Mouse (Mus musculus) midbrain, postnatal 0 days (tissue): Measurements from ENCODE around the gene Kcnk3. TPM values are rescaled to one million over a fixed set of nuclear protein-coding genes. Genes with fewer than 3 reads are reported as not detected.

Experiments
- ATAC-seq: fragments of 200-750 bp; cut with Nextera tagmentation; 2 replicates; pipeline ENCODE4 v1.8.0; 2017; ENCODE audit warnings: moderate number of reproducible peaks, mild to moderate bottlenecking, moderate TSS enrichment, moderate library complexity; ENCODE audit not compliant: low FRiP score
- DNase-seq: peaks from one replicate; pipeline ENCODE4 v3.0.0-alpha.2; 2015; ENCODE audit warnings: low spot score
- H3K27ac ChIP-seq: fragments of 300-500 bp; sonication (generic); 2 replicates; pipeline ENCODE4 v1.5.1; 2014; ENCODE audit warnings: low read depth, mild to moderate bottlenecking, low read length, mixed read lengths
- H3K27me3 ChIP-seq: fragments of 300-500 bp; sonication (generic); 2 replicates; pipeline ENCODE4 v1.6.1; 2014; ENCODE audit warnings: low read length, control low read depth, mixed read lengths; ENCODE audit not compliant: insufficient read depth
- H3K36me3 ChIP-seq: fragments of 300-500 bp; sonication (generic); 2 replicates; pipeline ENCODE4 v1.6.1; 2014; ENCODE audit warnings: low read length, control low read depth, mixed read lengths; ENCODE audit not compliant: insufficient read depth
- H3K4me1 ChIP-seq: fragments of 300-500 bp; sonication (generic); 2 replicates; pipeline ENCODE4 v1.6.1; 2014; ENCODE audit warnings: mild to moderate bottlenecking, control low read depth, antibody characterized with exemption, low read length, mixed read lengths; ENCODE audit not compliant: insufficient read depth
- H3K4me2 ChIP-seq: fragments of 300-500 bp; sonication (generic); 2 replicates; pipeline ENCODE4 v1.6.1; 2014; ENCODE audit warnings: low read depth, mild to moderate bottlenecking, low read length, mixed read lengths; ENCODE audit not compliant: poor library complexity, severe bottlenecking
- H3K4me3 ChIP-seq: fragments of 300-500 bp; sonication (generic); 2 replicates; pipeline ENCODE4 v1.5.1; 2014; ENCODE audit warnings: low read depth, mild to moderate bottlenecking, low read length, moderate library complexity
- H3K9ac ChIP-seq: fragments of 300-500 bp; sonication (generic); replicated peaks from 2 replicates; pipeline ENCODE4 v1.6.1; 2014; ENCODE audit warnings: mild to moderate bottlenecking, low read length, moderate library complexity, mixed read lengths; ENCODE audit not compliant: poor library complexity, severe bottlenecking
- H3K9me3 ChIP-seq: fragments of 300-500 bp; sonication (generic); 2 replicates; pipeline ENCODE4 v1.6.1; 2016; ENCODE audit warnings: low read length, control low read depth
- CTCF ChIP-seq: IDR thresholded peaks from 2 replicates; pipeline ENCODE4 v1.5.1; 2016; ENCODE audit warnings: antibody characterized with exemption, mild to moderate bottlenecking
- WGBS: fragments of 180-500 bp; shearing (Covaris S2); extraction: QIAGEN DNeasy Blood & Tissue Kit; methylation state at CpG from one replicate; pipeline ENCODE4 v1.1.7; 2014; 5-methylcytosine and 5-hydroxymethylcytosine counted together
- polyA plus RNA-seq: library from polyadenylated mRNA; unstranded; fragments of >200 nt; fragmentation: Nextera tagmentation; extraction: Ambion mirVana; gene quantifications from 2 replicates; pipeline ENCODE4 v1.2.1, GENCODE M21; 2015
- total RNA-seq: library from RNA; depleted of rRNA; stranded (reverse); fragments of >200 nt; gene quantifications from 2 replicates; pipeline ENCODE4 v1.2.3, GENCODE M21; 2014

Kcnk3 gene
- total and polyA plus RNA-seq, 2 experiments from 2014 or later = 12.2 to 21.8 TPM

DNA sequence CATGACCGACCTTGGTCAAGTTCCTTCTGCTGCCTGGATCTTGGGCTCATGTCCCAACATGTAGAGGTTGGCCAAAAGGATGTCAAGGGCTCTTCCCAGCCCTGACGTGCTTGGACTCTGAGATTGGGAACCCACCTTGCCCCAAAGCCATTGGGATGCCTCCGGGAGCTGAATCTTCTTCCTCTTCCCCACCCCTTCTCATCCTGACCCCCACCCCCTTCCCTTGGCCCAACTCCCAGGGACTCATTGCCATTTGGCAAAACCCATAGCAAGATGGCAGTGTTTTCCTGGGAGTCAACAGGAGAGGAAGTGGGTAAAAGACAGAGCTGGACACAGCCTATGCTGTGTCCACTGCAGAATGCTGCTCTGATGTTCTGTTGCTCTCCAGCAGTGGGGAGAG is 1.6 kb downstream of the Kcnk3 start:
- 79% methylated on average over 3 of the region's 3 CpGs for WGBS
- no peaks in the 10 kb centered on the region for H3K36me3 ChIP-seq
- H3K27me3 ChIP-seq = no peaks in the 10 kb centered on the region
- no peak for TF ChIP-seq CTCF
- peak overlapping the region; percentile 97 for H3K4me2 ChIP-seq
- DNase-seq = no peak
- no peaks in the 10 kb centered on the region for H3K9me3 ChIP-seq
- H3K27ac ChIP-seq = no peak overlapping the region
- peak overlapping the region; percentile 79; the same call in 1 of the 2 replicates for H3K4me3 ChIP-seq
- peaks cover 9% of the 10 kb centered on the region for H3K4me1 ChIP-seq
- H3K9ac ChIP-seq = peak overlapping the region; percentile 85; the same call in 1 of the 2 replicates
- no peak for ATAC-seq

DNA sequence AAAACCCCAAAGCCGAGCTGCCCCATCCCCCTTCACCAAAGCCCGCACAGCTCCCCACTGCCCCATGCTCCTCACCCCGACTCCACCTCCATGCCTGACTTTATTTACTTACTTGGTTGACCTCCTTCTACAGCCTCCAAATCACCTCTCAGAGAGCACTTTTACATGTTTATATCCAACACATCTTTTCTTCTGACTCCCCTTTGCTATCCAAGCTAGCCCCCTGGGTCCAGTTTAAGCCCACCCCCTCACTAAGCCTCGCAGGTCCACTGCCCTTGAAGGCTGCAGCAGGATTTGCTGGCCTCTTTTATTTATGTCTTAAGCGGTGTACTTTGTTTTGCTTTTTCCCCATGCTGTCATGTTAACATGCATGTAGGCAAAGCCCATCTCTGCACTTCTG is 2.3 kb downstream of the Kcnk3 start:
- peaks cover 9% of the 10 kb centered on the region for H3K4me1 ChIP-seq
- 68% methylated on average over 5 of the region's 5 CpGs for WGBS

DNA sequence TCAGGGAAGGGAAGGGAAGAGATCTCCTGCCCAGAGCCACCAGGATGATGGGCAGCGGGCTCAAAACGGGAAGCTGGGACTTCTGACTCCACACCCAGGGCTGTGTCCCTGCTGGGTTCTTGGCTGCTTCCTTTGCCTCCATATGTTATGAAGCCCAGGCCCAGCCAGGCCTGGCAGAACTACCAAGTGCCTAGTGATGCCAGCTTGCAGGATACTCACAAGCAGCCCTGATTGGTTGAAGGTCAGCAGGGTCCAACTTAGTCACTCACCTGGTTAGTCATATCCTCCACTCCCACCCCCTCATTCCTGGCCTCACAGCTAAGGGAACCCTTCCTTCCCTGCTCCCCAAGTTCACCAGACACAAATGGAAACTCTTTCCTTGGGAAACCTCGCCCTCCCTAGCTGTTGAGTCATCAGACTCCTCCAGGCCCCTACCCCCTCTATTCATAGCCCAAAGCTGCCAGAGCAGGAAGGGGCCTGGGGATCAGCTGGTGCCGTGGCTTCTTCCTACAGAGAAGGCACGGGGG is 3.3 kb downstream of the Kcnk3 start:
- Histone ChIP-seq H3K4me1 (peaks cover 9% of the 10 kb centered on the region), H3K27ac (no peak overlapping the region), H3K27me3 (no peaks in the 10 kb centered on the region), H3K9me3 (no peaks in the 10 kb centered on the region), H3K9ac (no peak overlapping the region), H3K4me3 (no peak overlapping the region), H3K4me2 (no peak overlapping the region), H3K36me3 (no peaks in the 10 kb centered on the region)
- DNase-seq = peak; percentile 69
- ATAC-seq = no peak
- WGBS = 50% methylated on average over 5 of the region's 5 CpGs
- TF ChIP-seq CTCF = no peak

More for the DNA sequence above, 2.3 kb downstream of the Kcnk3 start:
- H3K27me3 ChIP-seq = no peaks in the 10 kb centered on the region
- no peak overlapping the region for H3K27ac ChIP-seq
- no peak overlapping the region for H3K9ac ChIP-seq
- no peak overlapping the region for H3K4me3 ChIP-seq
- no peak for TF ChIP-seq CTCF
- DNase-seq (no peak), ATAC-seq (no peak)
- H3K36me3 ChIP-seq = no peaks in the 10 kb centered on the region
- H3K9me3 ChIP-seq = no peaks in the 10 kb centered on the region
- H3K4me2 ChIP-seq = no peak overlapping the region

DNA sequence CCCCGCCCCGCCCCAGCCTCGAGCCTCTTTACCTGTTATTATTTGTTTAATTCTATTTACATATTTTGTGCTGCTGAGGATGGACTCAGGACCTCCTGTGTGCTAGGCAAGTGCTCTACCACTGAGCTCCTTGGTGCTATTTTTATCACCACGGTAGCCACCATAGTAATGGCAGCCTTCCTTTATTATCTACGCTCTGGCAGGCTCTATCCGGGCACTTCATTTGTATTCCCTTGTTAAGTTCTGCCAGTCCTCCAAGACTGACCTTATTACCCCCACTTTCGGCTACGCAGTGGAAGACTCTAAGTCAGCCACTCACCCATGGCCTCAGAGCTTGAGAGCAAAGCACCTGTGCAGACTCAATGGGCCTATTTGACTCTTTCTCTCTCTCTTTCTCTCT is 3.8 kb downstream of the Kcnk3 start:
- H3K27ac ChIP-seq = no peak overlapping the region
- H3K9me3 ChIP-seq = no peaks in the 10 kb centered on the region
- H3K4me3 ChIP-seq = no peak overlapping the region
- no peak for DNase-seq
- 75% methylated on average over 8 of the region's 8 CpGs for WGBS
- no peaks in the 10 kb centered on the region for H3K27me3 ChIP-seq
- H3K36me3 ChIP-seq = no peaks in the 10 kb centered on the region
- TF ChIP-seq CTCF = no peak
- no peak for ATAC-seq
- H3K4me1 ChIP-seq = peaks cover 9% of the 10 kb centered on the region
- no peak overlapping the region for H3K9ac ChIP-seq
- no peak overlapping the region for H3K4me2 ChIP-seq

DNA sequence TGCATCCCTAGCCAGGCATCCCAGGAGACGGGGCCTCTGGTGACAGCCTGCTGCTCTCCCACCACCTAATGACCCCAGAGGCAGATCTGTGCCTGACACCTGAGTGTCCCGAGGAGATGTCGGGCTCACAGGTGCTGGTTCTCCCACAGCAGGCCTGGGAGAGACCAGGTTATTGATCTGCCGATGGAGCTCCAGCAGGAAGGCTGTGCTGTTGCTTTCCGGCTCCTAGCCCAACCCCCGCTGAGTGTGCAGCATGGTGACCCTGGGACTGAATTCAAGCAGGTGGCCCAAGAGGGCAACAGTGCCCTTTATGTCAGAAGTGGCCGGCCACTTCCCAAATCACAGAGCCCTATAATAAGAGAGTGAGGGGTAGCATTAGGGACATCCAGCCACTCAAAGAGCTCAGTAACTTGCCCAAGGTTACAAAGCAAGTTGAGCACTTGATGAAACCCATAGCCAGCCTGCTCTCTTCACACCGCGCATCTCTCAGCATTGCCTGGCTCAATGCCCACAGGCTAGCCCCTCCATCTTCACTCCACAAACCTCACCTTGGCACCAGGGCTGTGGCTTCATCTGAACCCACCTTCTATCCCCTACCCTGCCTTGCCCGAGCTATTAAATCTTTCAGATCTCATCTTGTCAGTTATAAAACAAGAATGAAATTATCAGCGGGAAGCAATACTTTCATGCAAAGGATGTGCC is 4.5 kb downstream of the Kcnk3 start:
- H3K9me3 ChIP-seq = no peaks in the 10 kb centered on the region
- no peaks in the 10 kb centered on the region for H3K27me3 ChIP-seq
- no peak for DNase-seq
- no peak overlapping the region for H3K9ac ChIP-seq
- H3K4me3 ChIP-seq = no peak overlapping the region
- 83% methylated on average over 11 of the region's 11 CpGs for WGBS
- ATAC-seq = no peak
- peaks cover 9% of the 10 kb centered on the region for H3K4me1 ChIP-seq
- H3K4me2 ChIP-seq = no peak overlapping the region
- H3K27ac ChIP-seq = no peak overlapping the region
- no peaks in the 10 kb centered on the region for H3K36me3 ChIP-seq
- TF ChIP-seq CTCF = no peak

DNA sequence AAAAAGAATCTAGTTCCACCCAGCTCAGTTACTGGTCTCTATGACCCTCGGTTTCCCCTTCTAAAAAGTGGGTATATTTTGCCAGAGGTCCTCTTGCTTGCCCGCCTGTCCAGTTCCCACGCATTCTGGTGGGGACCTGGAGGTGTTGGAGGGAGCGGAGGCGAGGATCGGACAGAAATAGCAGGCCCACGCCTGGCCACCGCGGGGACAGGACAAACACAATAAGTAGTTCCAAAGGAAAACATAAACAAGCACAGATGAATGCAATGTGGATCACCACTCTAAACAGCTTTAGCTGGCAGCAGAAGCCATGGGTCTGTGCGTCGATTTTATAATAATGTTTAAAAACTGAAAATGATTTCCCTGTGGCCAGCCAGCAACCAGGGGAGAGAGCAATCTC is 5.4 kb downstream of the Kcnk3 start:
- H3K27ac ChIP-seq = no peak overlapping the region
- peaks cover 9% of the 10 kb centered on the region for H3K4me1 ChIP-seq
- H3K9me3 ChIP-seq = no peaks in the 10 kb centered on the region
- H3K36me3 ChIP-seq = no peaks in the 10 kb centered on the region
- no peak overlapping the region for H3K4me3 ChIP-seq
- no peak overlapping the region for H3K4me2 ChIP-seq
- no peak for DNase-seq
- 81% methylated on average over 11 of the region's 11 CpGs for WGBS
- TF ChIP-seq CTCF = no peak
- no peaks in the 10 kb centered on the region for H3K27me3 ChIP-seq
- no peak for ATAC-seq
- H3K9ac ChIP-seq = no peak overlapping the region
